Mouse (Mus musculus) bone marrow macrophage, adult 2 months (primary cell): ENCODE measurements at regions not wholly inside any gene's neighbourhood (a gene's known extent, or its start where the extent isn't known, plus 50 kb on each side); places are given as distances from the start of the nearest gene placed in this dataset.

Experiments
- CTCF ChIP-seq: IDR thresholded peaks from 2 replicates; pipeline ENCODE4 v1.5.1; 2012; ENCODE audit warnings: low read depth, mild to moderate bottlenecking, low read length, moderate library complexity
- POLR2A ChIP-seq: IDR thresholded peaks from 2 replicates; pipeline ENCODE4 v1.6.1; 2012; ENCODE audit warnings: mild to moderate bottlenecking, low read depth, low read length, borderline replicate concordance

DNA sequence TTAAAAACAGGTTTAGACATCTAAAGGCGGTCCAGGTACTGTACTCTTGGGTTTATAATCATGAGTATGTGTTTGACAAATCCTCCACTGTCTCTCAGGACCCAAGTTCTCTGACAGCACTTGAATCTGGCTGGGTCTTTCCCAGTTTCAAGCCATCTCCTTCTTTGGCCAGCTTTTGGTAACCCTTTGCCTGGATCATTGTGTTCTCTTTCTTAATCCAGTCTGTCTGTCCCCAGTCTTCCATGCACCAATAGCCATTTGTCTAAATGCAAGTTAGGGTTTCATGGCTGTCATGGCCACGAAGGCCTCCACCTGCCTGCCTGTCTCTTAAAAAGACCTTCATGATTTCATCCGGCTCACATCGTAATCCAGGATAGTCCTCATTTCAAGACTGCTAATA, 71.8 kb downstream of the Cyp26a1 start:
- no peak for TF ChIP-seq CTCF
- TF ChIP-seq POLR2A: no peak
